Mouse (Mus musculus) spleen, adult 2 months (tissue): ENCODE measurements around the gene Heatr6.

Experiments used
- CTCF ChIP-seq: fragments of 200-500 bp; IDR thresholded peaks from 2 replicates; pipeline ENCODE4 v1.5.1; 2011; ENCODE audit warnings: mild to moderate bottlenecking, inconsistent platforms; ENCODE audit not compliant: insufficient read depth, insufficient read length, insufficient replicate concordance; ENCODE audit errors: extremely low read depth
- POLR2A ChIP-seq: fragments of 200-500 bp; IDR thresholded peaks from 2 replicates; pipeline ENCODE4 v1.6.1; 2011; ENCODE audit warnings: low read depth, low read length, inconsistent platforms

DNA sequence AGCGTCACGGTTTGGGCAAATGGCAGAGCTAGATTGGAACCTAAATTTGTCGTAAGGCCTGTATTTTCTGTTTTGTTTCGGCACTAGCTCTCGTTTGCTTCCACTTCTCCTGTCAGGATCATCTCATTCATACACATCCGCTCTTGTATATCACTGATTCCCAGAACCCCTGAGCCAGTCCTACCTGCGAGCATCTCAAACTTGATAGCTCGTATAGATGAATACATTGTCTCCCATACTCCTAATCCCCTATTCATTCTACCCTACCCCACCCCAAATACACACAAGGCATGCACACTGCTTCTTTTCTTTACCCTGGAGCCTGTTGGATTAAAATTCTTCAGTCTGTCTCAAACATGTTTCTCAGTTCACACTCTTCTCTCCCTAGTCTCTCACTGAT, 731 bp downstream of the Heatr6 start:
- TF ChIP-seq CTCF (no peak), POLR2A (no peak)
